Mouse (Mus musculus) adrenal gland, postnatal 25 days (tissue): ENCODE measurements around the gene Ube2b. TPM values are rescaled to one million over a fixed set of nuclear protein-coding genes. Genes with fewer than 3 reads are reported as not detected.

Source experiments
- DNase-seq: peaks from one replicate; pipeline ENCODE4 v3.0.0; 2021; ENCODE audit warnings: mixed read lengths
- total RNA-seq: library from RNA; stranded (reverse); gene quantifications from 2 replicates; pipeline ENCODE4 v1.2.3, GENCODE M21; 2021

Ube2b gene
- total RNA-seq, 1 experiment from 2014 or later = 160 TPM

DNA sequence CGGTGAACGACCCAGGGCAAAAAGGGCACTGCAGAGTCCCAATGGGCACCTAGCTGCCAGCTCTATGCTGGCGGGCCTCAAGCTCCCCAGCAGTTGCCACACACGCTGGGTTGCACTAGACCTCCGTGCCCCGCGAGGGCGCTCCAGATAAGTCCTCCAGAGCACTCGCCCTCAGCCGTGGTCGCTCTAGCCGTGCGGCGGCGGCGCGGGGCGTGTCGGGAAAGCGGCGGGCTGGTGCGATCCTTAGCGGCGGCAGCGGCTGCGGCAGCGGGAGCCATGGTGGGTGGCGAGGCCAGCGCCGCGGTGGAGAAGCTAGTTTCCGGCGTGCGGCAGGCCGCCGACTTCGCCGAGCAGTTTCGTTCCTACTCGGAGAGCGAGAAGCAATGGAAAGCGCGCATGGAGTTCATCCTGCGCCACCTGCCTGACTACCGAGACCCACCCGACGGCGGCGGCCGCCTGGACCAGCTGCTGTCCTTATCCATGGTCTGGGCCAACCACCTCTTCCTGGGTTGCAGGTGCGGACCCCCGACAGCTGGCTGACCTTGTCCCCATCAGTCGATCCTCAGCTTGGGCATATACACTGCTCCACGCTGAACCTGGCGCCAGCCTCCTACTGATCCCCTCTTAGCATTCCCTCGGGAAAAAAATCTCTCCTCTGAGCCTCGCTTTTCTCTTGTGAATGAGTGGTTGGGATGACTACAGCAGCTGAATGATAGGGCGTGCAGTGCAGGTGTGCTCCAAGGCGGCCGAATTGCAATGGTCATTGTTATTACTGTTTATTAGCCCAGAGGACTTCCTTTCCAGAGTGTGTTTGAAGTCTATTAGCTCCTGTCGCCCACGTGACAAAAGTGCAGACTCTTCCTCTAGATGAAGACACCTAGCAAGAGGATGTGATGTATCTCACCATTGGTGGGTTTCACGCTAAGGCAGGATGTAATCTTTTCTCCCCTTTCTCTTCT lies 32.8 kb downstream of the Ube2b start, which contains the start of gene Cdkn2aipnl:
Gene Cdkn2aipnl (plus strand): TSS at position 219 of the 959 bp plus-strand sequence.
- DNase-seq = peak; percentile 97

DNA sequence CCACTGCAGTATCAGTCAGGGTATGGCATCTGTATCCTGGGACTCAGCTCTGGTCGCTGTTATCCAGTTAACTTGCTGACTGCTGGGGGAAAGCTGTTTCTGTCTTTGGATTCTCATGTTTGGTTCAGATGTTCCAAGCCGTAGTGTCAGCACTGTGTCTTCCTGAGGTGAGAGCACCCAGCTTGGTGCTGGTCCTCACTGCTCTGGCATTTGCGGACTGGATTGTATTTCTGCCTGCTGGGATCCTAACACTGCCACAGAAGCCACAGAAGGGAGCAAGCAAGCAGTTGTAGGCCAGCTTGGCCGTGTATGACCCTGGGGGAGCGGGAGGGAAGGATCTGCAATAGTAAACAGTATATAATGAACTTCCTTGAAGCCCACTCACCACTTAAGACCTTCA lies 33.9 kb downstream of the Ube2b start:
- no peak for DNase-seq

DNA sequence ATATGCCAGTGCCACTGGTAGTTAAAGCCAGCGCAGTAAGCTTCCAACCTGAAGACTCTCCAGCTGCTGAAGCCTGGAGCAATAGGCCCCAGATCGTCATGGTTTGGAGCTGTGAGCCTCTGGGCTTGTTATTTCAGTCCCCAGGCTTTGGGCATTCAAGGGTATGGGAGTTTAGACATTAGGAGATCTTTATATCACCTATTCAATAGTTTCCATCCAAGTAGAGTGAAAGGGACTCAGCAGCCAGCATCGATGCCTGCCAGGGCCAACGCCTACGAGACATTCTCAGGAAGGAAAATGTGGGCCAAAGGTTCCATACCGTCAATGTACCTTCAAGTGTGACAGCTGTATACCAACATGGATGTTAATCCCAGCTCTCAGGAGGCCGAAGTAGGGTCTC lies 38.3 kb downstream of the Ube2b start:
- DNase-seq = no peak

DNA sequence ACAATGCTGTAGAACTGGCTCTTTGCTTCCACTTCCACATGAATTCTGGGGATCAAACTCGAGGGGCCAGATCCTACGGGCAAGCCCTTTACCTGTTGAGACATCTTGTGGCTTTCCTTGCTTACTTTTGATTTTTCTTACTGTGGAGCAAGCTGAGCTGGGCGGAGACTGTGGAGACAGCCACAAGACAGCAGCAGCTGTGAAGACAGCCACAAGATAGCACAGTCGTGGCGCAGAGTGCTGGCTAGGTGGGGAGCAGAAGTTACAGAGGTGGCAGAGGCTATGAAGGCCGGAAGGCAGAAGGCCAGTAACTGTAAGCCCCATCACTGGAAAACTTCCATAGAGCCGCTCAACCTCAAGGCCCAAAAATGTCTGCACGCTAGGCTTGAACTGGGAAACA lies 38.8 kb downstream of the Ube2b start:
- DNase-seq = no peak

DNA sequence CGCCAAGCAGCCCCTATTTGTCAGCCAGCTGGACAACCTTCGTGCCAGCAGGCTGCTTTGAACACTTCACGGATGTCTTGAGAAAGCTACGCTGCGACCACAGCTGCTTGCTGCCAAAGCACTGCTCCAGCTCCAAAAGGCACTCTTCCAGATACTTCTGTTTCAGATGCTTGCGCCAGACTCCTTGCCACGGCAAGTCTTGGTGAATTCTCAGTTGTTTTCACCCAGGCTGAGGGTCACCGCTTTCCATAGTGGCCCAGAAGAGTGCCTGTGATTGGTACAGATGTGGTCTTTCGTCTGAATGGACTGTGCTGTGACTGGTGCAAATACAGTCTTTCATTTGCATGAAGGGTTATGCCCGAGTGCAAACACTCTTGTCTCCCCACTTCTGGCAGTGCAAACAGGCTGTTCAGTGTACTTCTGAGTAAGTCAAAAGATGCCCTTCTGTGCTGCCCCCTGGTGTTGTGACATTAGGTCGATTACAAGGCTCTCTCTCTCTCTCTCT lies 39.5 kb downstream of the Ube2b start:
- no peak for DNase-seq

DNA sequence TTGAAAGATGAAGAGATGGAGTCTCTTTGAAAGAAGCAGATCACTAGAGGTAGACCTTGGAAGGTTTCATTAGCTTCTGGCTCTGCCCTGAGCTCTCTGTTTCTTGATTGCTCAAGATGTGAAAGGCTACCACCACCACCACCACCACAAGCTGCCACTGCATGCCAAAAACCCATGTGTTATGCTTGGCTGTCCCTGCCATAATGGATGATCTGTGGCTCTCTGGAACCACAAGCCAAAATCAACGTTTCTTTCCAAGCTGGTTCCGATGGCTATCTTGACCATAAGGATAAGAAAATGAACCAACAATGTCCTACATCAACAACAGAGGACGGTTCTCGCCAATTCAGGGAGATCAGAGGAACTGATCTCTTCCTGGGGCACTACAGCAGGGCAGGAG lies 40.5 kb downstream of the Ube2b start:
- no peak for DNase-seq

DNA sequence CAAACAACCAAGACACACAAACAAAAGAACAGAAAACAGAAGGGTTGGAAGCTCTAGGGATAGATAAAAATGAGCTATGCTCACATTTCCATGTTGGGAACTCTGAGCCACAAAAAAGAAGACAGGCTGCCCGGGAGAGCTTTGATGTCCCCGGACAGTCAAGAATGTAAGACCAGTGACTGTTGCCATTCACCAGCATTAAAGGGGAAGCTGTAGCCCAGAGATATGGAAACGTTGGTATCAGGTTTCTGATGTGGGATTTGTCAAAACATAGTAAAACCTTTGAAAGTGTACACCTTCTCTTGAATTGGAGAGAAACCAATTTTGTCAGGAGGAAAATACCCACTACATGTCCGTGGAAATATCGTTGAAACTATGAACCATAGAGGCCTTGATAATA lies 41.1 kb downstream of the Ube2b start:
- DNase-seq = no peak

DNA sequence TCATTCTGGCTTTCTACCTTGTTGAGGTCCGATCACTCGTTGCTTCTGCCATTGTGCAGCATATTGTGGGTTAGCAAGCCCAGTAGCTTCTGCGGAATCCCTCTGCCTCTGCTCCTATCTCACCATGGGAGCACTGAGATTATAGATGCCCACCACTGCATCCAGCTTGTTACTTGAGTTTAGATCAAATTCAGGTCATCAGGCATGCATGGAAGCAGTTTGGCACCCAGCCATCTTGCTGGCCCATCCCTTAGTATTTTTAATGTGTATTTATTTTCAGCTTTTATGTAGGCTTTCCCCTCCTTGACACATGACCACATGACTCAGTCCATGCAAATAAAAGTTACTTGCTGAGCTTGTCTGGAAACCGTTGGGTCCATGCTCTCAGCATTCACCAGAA lies 42.8 kb downstream of the Ube2b start:
- DNase-seq = no peak

DNA sequence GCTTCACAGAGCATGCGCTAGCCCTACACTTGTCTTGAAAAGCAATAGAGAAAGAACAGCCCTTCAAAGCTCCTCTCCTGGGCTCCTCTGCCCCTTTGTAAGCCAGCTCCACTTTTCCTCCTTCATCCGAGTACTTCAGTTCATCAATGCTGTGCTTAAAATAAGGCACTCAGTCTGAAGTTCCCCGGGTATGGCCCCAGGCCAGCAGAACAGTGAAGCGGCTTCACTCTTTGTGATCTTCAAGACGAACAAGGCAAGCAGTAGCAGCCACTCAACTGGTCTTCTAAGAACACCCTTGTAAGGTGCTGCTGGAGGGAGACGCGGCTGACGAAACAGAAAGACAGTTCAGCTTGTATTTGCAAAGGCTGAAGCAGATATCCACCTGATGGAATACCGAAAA lies 44.5 kb downstream of the Ube2b start:
- DNase-seq = no peak

DNA sequence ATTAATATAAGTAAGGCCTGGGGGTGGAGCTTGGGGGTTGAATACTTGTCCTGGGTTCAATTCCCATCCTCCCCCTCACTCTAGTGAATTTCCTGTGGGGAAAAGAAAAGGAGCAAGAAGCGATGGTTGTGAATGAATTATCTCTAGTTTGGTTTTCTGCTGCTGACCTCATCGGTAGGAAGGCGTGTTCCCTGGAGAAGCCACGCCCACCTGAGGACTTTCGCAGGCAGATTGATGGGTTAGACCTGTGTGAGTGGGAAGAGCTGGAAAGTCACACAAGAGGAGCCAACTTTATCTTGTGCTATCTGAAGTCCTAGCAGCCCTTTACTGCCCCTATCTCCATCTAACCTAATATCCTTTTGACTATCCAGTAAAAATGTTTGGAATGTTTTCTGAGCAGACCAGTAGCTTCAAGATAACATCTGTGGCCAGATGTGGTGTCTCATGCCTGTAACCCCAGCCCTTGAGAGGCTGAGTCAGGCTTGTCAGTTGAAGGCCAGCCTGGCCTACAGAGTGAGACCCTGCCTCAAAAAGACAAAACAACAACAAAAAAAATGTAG lies 48.6 kb downstream of the Ube2b start:
- DNase-seq = no peak

DNA sequence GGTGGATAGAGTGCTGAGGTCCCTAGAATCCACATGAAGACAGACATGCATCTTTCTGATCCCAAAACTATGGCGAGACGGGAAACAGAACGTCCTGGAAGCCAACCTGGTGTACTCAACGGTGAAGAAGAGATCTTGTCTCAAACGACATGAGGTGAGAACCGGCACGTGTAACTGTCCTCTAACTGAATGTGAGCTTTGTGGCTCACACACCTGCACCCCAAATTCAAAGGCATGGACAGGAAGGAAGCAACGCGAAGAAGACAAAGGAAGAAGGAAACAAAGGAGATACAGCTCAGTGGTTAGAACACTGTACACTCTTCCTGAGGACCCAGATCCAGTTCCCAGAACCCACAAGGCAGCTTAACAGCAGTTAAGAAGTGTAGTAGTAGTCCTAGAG lies 50.6 kb downstream of the Ube2b start:
- no peak for DNase-seq

DNA sequence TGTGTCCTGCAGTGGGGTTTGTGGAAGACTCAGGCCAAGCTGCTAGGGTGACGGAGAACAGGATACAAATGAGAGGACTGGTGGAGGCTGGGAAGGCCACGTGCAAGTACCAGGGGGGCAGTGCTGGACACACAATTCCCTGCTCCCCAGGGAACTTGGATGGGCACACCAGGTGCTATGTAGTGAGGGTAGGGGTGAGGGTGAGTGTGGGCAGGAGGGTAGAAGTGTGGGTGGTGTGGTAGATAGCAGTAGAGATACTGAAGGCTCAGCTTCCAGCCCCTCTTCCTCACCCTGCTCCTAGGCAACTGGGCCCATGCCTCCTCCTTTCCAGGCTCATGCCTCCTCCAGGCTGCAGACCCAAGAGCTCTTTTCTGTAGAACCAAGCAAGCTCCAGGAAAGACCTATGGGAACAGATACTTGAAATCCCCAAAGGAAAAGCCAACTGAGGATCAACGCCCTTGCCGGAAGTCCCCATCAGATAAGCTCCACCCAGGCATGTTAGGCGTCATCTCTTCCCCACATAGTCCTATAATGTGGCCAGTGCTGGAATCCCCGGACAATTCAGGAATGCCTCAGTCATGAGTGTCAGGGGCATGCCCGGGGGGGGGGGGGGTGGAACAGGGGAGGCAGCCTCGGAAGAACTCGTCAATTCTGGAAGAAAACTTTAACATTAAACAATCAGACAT lies 51.3 kb downstream of the Ube2b start:
- no peak for DNase-seq

DNA sequence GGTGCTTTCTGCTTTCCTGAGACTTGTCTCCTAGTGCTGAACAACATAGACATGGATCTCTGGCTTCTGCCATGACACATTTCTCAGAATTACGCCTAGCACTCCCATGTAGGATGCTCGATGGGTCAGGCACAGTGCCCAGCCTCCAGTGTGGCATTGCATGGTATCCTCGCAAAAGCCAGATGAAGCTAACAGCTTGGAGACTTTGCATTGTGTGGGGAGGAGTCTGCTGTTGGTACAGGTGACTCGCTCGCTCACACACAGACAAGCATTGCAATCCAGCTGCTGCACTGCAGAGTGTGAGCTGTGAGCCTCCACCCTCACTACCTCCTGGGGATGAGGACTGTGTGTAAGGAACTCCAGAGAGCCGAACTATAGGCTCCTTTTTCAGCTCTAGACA lies 54.4 kb downstream of the Ube2b start:
- DNase-seq = no peak

DNA sequence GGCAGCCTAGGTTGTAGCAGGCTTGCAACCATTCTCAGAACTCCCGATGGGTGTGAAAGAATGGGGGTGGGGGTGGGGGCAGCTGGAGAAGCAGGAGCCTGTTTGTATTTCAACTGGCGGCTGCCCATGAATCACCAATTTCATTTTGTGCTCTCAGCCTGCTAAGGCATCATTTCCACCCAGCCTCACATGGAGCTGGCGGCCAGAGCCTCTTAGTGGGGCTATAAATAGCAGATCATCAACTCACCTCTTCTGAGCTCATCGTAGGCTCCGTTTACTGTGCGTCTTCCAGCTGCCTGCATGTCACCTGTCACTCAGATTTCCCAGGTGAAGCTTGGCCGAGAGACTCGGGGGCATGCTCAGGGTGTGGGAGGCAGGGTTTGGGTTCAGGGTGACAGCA lies 55.0 kb downstream of the Ube2b start:
- DNase-seq = no peak

DNA sequence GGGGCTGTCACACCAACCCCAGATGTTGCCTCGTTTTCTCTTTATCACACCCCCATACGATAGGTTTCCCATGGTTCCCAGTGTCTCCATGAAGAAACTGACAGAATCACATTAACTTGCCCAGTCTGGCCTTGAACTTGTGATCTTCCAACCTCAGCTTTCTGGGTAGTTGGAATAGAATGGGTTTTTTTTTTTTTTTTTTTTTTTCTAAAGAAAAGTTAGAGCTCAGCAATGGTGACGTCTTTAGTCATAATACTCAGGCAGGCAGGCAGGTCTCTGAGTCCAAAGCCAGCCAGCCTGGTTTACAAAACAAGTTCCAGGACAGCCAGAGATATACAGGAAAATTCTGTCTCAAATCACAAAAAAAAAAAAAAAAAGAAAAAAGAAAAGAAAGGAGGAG lies 56.3 kb downstream of the Ube2b start:
- DNase-seq = no peak

DNA sequence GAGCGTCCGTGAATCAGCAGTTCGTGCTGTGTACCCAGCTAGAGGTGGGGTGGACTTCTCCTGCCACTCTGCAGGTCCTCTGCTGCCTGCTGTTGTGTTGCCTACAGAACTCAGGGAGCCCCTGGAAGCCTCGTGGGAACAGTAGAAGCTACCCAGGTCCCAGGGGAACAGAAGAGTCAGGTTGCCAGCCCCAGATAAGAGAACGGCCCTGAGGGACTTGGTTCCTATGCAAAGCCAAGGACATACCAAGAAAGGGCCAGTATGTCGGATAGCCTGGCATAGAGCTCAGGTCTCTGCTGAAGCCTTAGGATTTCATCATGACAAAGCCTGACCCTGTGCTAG lies 57.1 kb downstream of the Ube2b start:
- no peak for DNase-seq

DNA sequence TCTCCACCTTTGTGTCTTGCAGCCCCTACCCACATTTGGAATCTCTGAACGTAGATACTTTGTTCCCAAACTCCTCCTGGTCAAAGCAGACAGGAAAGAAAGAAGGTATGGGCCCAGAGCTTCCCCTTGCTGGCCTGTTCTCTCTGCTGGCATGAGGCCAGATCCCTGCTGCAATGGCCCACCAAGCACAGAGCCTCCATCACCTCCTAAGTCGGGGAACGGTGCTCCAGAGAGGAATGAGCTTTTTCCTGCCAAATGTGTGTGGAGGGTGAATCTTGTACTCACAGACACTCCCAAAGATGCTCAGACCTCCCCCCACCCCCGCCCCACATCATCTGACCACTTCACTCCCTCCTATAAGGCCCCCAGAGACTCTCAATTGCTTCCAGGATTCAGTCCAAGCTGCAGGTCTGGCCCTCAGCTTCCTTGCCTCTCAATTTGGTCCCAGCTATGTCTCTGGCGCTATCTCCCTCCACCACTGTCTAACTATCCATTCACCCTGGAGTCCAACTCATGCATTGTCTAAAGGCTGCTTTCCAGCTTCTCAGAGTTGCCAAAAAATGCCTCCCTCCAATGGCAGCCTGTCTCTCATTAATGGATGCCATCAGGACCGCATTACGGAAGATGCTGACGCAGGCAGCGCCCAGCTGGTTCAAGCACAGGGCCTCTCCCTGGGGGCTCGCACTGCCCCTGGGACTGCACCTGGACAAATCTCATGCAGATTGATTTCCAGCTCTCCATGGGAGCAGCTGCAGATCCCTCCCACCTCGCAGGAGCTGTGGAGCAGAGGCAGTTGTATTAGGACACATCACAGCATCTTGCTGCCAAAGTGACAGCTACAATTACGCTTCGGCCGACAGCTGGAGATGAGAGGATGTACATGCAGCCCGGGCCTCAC lies 57.7 kb downstream of the Ube2b start:
- no peak for DNase-seq

DNA sequence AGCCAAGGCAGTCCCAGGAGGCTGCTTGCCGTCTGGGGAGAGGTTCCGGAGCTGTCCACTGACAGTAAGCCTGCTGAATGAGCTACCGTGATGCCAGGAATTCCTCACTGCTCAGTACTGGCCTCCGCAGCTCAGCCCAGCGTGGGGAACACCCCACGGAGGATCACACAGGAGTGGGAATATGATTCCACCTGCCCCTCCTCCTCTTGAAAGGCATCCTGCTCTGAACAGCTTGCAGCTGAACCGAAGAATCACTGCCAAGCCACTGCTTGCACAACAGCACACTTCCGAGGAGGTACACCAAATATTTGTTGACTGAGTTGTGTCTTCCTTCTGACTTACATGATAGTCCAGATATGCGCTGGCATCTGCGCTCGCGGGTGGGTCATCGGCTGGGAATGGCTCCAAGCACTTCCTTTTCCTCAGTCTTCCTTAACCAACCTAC lies 60.0 kb downstream of the Ube2b start:
- peak; percentile 14 for DNase-seq

DNA sequence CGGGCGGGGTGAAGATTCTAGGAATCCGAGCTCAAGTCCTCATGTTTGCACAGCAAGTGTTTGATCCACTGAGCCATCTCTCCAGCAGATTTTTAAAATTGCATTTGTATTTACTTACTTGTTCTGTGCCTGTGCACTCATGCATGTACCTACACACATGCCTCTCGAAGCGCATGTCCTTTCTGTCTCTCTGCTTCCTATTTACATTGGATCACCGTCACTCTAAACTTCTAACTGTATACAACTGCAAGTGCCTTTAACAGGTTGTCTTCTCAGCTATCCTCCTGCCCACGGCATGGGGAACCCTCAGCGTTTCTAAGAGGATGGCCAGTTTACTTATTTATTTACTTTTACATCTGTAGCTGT lies 61.0 kb downstream of the Ube2b start:
- no peak for DNase-seq

DNA sequence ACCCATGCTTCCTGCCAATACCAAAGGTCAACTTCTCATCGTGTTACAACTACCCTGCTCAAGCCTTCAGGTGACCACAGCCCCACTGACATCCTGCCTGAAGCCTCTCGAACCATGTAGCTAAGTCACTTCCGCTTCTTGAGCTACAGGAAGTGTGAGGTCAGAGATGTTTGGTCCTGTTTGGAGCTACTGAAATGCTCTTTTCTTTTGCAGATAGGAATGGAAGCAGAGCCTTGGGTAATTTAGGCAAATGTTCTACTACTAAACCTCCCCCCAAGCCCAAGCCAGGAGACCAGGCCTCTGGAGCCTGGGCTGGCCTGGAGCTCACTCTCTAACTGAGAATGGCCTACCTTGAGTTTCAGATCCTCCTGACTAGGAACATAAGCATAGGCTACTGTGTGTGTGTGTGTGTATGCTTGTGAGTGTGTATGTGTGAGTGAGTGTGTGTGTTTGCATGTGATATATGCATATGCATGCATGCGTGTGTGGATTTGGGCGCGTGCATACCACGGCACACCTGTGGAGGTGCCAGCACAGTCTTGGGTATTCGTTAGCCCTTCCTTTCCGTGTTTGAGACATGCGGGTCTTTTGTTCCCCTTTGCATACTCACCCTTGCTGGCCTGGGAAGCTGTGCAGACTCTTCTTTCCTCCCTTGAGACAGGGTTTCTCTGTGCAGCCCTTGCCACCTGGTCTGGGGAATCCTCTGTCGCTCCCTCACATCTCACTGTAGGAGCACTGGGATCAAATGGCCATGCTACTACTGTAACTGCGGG lies 61.6 kb downstream of the Ube2b start:
- DNase-seq = no peak

DNA sequence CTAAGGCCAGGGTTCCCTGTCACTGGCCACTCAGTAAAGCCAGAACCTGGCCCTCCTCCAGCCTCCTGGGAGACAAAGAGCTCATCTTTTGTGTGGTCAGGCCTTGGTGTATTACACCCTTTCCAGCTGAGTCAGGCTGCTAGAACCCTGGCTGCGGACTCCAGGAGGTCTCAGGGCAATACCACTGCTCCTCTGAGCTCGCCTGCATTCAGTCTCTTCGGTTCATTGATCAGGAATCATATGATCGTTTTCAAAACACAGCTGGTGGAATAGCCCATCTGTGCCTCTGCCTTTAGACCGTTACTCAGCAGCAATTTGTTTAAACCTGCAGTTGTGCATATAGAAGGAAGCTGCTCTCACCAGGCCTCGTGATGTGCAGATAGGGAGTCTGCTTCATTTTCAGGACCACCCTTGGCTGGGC lies 63.2 kb downstream of the Ube2b start:
- no peak for DNase-seq
